Mouse (Mus musculus): ENCODE data around the gene Gcfc2.

Gene Gcfc2

DNA sequence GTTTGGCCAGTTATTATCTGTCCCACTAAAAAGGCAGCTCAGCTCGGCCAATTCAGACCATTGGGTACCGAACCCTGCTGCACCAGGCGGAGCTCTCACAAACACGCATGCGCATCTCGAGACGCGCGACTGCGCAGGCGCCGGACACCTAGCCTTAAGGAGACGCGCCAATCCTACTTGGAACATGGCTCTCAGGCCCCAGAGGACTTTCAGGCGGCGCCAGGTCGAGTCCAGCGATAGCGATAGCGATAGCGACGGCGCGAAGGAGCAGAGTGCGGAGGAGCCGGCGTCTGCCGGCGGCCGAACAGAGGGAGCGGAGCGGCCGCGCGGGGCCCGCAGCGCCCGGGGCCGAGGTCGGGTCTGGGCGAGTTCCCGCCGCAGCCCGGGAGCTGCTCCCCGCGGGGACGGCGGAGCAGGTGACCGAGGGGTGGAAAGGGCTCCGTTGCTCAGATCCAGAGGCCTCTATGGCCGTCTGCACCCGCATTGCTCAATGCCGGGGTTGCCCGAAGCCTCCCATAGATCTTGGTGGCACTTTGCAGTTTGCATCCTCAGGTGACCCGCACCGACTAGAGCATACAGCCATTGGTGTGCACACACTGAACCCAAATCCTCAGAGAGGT is at the start of gene Gcfc2:
Gcfc2 (plus strand) TSS at position 147 of the 620 bp plus-strand sequence.
- DNase-seq (ENCODE audit: low read depth, low spot score), result peak; percentile 92

DNA sequence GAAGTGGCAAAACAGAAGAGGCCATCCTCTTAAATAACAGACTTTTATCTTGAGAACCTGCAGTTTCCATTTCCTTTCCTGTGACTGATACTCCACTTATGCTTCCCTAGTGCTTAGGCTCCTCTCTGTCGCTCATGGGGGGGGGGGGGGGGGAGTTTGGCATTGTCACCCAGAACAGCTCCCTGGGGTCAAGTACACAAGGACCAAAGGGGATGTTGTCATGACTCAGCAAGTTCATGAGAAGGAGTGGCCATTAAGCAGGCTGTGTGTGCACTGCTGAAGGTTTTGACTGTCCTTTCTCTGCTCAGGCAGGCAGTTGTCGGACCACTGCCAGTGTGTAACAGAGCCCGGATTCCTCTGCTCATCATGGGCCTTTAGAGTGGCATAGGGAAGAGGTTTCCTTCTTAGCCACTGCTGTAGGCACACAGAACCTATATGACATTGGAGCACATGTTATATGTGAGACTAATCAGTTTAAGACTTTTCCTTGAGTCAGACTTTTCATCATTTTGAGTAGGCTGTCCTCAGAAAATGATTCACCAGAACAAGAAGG is 27.7 kb upstream of the Gcfc2 start:
- no peak for DNase-seq (ENCODE audit: low read depth, low spot score)

DNA sequence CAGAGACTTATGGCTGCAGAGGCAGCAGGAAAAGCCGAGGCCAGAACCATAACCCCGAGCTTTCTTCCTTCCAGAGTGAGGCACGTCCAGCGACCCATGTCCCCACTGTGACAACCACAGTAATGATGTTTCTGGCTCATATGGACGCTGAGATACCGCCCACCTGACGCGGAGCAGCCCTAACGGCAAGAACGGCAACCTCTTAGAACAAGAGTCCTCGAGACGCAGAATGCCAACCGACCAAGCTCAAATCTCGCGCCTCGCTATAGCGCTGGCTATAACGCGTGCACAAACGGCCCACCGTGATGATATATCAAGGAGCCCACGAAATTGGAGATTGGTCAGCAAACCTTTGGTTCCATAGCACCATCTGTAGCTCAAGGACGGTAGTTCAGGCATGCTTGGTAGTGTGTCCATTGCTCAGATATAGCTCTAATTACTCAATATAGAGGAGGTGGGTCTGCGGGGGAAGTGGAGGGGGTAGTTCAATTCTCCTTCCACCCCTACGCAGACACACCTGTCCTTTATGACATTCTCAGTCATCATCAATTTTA is 13.1 kb upstream of the Gcfc2 start:
- DNase-seq (ENCODE audit: low read depth, low spot score), result no peak

DNA sequence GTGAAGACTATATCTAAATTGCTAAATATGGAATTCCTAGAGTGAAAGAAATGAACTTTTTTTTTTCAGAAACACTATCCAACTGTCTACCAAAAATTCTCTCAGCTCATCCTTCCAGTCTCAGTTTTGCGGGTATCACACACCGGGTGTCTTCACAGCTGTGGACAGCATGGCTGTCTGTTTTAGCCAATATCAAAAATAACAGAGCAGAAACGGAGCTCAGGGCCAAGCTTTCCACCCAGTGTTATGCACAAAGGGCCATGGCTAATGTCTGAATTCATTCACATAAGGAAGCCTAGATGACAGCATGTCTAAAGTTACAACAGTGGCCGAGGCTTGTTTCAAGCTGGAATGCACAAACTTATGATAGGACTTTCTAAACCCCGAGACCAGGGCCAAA is 12.2 kb upstream of the Gcfc2 start:
- DNase-seq (ENCODE audit: low read depth, low spot score), result no peak

DNA sequence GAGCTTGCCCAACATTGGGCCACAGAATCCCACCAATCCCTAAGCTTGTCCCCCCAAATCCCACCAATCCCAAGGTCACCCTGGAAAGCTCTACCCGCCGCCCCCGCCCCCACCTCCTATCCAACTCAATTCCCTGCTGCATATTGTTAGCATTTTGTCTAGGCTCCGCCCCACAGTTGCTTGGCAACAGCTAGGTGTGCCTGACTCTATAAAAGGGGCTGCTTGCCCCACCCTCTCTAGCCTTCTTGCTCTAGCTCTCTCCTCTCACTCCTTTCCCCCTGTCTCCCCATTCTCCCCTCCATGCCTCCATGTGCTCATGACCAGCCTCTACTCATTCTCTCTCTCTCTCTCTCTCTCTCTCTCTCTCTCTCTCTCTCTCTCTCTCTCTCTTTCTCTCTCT is 11.8 kb upstream of the Gcfc2 start:
- no peak for DNase-seq (ENCODE audit: low read depth, low spot score)

DNA sequence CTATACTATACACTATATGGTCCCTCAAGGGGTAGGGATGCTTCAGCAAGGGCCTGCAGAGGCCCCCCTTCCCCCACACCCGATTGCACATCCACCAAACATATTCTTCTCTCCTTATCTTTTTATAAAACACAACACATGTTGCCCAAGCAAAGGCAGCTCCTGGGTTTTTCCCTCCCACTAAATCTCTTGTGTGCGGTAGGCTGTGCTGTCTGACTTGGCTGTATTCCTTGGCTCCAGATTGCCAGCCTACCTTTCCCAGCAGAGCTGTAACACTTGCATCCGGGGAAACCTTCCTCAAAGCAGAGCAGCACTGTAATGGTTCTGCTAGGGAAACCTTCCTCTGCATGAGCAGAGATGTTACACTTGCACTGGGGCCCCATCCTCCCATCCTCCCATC is 11.3 kb upstream of the Gcfc2 start:
- DNase-seq (ENCODE audit: low read depth, low spot score), result no peak

DNA sequence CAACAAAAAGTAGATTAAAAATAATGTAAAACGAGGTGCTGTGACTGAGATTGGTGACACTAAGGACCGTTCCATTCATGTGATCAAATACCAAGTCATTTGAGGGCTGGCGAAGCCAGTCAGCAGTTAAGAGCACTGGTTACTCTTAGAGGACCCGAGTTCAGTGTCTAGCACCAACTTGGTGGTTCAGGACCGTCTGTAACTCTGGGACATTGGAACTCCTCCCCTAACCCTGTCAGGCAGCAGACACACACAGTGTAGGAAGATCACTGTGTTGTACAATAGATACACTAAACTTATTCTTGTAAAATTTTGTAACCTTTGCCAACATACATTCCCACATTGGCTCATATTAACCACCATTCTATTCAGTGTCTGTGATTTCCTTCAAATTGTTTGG is 835 bp downstream of the Gcfc2 start:
- DNase-seq (ENCODE audit: low read depth, low spot score), result no peak

DNA sequence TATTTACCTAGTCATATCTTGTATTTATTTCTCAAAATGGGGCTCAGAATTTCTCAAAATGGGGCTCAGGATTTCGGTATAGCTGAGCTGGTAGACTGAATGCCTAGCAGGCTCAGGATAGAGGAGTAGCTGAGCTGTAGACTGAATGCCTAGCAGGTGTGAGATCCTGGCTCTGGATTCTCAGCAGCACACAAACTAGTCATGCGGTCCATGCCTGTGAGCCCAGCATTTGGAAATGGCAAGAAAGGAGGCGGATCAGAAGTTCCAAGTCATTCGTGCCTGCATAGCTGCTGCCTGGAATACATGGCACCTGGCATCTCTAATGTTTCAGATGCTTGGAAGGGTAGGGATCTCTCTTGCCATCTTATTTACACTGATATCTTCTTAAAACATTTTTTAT is 5.9 kb downstream of the Gcfc2 start:
- DNase-seq (ENCODE audit: low read depth, low spot score), result no peak

DNA sequence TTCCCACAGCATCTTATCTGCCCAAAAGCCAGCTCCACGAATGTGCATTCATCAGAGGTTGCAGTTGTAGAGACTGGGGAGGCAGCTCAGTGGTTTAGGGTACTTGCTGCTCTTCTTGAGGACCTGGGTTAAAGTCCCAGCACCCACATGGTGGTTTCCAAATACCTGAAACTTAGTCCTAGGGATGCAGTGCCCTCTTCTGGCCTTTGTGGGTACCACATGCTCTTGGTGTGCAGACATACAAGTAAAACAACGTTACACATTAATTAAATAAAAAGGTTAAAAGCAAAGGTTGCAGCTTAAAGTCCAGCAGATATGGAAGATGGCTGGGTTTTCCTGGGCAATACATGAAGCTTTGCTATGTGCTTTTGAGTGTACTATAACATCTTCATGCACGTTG is 9.8 kb downstream of the Gcfc2 start:
- no peak for DNase-seq (ENCODE audit: low read depth, low spot score)

DNA sequence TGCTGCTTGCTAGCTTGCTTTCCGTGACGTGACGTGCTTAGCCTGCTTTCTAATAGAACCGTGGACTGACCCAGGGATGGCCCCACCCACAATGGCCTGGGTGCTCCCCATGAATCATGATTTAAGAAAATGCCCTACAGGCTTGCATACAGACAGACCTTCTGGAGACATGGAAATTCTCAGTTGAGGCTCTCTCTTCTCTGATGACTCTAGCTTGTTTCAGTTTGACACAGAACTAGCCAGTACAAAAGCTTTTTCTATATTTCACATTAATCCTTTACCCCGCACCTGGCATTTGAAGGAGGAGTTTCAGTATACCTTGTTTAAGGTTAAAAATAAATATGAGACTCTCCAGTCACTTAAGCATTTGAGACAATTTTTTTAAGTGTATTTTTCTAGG is 18.2 kb downstream of the Gcfc2 start:
- DNase-seq (ENCODE audit: low read depth, low spot score), result no peak

DNA sequence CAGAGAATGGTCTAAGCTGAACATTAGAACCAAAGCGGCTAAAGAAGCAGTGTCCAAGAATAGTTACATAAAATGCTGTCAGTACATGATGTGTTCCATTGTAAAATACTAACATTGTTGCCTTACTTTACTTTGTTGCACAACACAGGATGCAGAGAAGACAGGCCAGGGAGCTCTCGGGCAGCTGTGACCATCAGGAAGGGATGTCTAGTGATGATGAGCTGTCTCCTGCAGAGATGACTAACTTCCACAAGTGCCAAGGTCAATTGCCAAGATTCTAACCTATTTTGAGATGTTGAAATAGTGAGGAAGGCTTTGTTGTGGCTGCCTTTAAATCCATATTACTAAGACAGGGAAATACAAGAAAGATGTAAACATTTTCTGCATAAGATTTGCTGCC is 19.8 kb downstream of the Gcfc2 start:
- no peak for DNase-seq (ENCODE audit: low read depth, low spot score)

DNA sequence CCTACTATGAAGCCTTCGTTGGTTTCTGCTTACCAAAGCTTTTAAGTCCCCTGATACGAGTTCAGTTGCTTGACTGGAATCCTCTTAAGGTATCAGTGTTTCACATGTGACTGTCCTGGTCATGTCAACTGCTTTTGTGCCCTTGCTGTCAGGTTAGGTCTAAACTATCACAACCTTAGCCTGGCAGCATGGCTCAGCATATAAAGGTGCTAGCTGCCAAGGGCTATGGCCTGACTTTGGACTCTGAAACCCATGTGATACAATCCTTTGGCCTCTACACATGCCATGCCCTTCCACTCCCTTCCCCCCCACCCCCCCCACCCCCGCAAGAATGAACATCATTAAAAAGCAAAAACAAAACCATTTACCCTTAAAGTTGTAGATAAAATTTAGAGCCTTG is 21.0 kb downstream of the Gcfc2 start:
- no peak for DNase-seq (ENCODE audit: low read depth, low spot score)

DNA sequence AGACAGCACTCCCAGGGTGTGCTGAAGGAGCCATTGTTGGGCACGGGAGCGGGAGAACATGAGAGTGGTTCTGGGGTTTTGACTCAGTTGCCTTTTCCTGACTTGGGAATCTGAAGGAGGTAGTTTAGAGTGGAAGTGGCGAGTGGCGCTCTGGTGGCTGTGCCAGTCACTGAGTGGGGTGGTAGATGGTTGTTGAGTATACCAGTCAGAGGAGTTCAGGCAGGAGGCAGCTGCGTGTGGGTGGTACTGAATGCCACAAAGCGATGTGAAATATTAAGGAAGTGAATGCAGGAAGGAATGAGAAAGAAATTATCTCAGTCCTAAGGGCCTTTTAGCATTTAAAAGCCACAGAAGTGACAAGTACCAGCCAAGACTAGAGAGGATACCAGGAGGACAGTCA is 23.4 kb downstream of the Gcfc2 start:
- DNase-seq (ENCODE audit: low read depth, low spot score), result no peak

DNA sequence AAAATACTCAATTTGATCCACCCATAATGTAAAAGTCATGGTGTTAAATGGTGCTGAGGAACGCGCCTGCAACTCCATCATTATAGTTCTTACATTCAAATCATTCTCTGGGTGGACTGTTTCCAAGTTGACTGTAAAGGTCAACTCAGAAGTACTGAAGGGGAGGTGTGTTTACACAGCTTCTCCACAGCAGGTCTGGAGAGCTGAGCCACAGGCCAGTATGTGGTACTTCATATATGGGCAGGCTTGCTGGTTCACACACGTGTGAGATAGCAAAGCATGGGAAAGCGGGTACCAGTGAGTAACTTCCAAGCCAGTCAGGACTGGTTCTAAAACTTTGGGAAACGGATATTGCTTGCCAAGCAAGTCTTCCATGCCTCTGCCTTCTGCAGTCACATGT is 31.7 kb downstream of the Gcfc2 start:
- DNase-seq (ENCODE audit: low read depth, low spot score), result no peak

DNA sequence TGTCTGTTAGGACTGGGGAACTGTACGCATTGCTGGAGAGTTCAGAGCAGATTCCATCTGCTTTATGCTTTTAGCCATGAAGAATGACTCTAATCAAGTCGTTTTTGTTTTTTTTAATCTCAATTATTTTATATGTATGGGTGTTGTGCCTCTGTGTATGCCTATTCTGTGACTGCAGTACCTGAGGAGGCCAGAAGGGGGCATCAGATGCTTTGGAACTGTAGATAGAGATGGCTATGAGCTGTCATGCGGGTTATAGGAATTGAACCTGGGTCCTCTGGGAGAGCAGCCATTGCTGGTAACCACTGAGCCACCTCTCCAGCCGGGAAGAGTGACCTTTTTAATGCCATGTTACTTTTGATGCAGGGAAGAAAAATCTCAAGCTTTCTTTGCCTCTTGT is 32.9 kb downstream of the Gcfc2 start:
- DNase-seq (ENCODE audit: low read depth, low spot score), result no peak

DNA sequence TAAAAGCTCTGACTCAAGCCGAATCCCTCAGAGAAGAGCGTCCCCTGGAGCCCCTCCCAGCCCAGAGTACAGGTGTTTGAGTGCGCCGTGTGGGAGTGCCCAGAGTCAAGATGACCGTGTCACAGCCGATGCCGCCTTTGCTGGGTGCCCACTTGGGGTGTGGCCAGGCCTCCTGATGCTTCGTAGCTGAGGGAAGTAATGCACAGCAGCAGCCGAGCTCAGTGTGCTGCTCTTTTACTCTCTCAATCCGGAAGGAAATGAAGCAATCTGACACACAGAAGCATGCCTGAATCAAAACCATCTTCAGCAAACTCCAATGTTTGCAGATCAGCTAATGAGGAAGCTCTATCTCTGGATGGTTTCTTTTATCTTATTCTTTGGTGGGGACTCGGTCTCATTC is 34.5 kb downstream of the Gcfc2 start:
- DNase-seq (ENCODE audit: low read depth, low spot score), result no peak

DNA sequence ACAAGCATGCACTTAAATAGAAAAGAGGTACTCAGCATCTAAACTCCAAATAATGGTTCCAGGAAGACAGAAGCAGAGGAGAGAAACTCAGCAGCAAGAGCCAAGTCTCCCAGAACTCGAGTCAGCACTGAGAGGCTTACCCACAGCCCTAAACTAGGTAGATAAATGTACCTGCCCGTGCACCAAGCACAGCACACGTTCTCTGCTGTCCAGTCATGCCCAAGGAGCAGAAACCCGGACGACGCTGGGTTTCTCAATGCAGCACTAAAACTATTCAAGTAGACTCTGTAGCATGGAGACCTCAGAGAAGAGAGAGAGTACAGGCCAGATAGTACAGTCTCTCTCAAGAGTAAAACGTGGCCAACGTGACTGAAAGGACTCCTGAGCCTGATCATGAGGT is 36.4 kb downstream of the Gcfc2 start:
- DNase-seq (ENCODE audit: low read depth, low spot score), result no peak

DNA sequence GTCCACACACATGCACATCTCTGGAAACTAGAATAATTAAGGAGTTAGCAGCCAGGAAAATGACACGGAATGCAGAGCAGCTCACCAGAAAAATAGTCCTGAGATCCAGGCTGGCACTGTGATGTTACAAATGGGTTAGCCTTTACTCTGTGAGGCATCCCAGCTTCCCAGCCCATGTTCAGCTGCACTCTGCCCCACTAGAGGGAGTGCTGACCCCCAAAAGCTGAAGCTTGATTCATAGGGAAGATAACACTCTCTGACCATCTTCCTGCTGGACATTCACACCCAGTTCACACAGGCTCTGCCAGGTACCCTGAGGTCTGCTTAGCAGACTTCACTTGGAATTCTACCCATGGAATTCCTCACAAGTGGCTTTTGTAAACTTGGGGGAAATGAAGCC is 36.8 kb downstream of the Gcfc2 start:
- no peak for DNase-seq (ENCODE audit: low read depth, low spot score)

DNA sequence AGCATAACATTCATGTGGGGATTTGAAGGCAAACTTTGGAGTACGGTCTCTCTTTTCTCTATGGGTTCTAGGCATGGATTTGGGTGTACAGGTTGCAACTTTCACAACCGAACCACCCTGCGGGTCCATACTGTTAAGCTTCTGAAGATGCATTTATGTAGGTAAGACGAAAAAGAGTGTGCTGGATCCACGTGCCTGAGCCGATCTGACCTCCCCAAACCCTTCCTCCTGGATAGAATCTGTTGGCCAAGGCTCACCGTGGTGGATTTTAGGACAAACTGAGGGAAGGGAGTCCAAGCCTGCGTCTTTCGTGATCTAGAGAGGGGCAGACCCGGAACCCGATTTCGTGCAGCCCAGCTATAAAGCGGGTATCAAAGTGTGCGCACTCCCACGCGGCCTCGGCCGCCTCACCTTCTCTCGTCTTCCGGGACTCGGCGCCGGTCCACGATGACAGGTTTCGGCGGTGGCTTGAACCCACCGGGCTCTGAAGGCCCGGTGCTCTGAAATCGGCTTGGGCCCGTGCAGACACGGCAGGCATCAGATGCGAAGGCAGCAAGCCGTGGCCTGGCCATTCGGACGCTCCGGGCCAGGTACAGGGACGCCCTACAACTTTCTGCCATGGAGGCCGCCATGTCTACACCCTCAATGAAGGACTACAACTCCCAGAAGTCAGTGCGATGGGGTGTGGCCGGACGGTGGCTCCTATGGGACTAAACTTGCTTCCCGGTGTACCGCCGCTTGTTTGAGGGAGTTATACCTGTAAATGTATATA is 42.0 kb downstream of the Gcfc2 start, which contains the start of gene Mrpl19:
Mrpl19 (minus strand) TSS at position 663 of the 772 bp plus-strand sequence.
- peak; percentile 81 for DNase-seq (ENCODE audit: low read depth, low spot score)

DNA sequence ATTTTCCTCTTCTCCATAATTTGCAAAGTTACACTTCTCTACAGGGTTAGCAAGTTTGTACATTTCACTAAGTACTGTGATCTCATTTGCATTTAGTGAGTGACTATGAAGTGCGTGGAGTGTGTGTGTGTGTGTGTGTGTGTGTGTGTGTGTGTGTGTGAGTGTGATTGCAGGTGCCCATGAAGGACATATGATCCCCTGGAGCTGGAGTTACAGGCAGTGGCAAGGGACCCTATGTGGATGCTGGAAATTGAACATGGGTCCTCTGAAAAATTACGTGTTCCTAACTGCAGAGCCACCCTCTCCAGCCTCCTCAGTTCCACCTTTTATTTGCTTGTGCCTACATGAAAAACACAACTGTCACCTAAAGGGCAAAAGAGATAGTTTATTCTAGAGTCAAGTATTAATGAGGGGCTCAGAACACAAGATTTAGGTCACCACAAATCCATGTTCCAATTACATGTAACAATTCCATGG is 42.6 kb downstream of the Gcfc2 start:
- no peak for DNase-seq (ENCODE audit: low read depth, low spot score)

DNA sequence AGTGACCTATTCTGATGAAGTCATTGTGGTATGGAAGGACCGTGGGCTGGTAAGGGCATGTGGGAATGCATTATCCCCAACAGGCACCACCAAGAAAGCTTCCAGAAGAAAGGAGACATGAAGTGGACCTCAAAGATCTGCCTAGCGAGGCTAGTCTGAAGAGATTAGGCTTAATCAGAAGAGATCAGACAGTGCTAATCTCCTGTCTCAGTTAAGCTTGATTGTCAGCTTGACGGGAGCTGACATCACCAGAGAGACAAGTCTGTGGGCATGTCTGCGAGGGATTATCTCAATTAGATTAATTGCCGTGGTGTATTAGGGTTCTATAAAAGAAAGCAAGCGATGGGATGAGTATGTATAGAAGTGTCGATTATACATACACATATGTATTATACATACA is 47.7 kb downstream of the Gcfc2 start:
- DNase-seq (ENCODE audit: low read depth, low spot score), result no peak

DNA sequence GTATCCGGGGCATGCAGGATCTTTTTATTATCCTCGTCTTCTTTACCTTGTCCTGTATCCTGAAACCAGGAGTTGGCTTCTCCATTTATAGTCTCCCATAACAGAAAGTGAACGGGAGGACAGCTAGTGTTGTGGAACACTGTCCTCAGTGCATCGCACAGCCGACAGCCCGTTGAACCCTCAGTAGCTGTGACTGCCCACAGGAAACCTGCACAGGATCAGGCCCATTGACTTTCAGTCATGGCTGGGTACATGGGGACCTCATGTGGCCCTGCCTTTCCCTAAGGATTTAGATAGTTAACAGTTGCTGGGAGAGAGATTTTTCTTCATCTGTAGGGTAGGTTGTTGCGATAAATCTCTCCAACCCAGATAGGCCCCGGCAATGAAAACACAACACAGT is 49.1 kb downstream of the Gcfc2 start:
- no peak for DNase-seq (ENCODE audit: low read depth, low spot score)
